Mouse (Mus musculus): Measurements from ENCODE around the gene Cd27. TPM values are rescaled to one million over a fixed set of nuclear protein-coding genes. Genes with fewer than 3 reads are reported as not detected.
A peak's percentile ranks its signal among the peaks of the same experiment; 100 is the strongest.

Cd27 gene
- total RNA-seq, 1 experiment: 0.22 TPM

DNA sequence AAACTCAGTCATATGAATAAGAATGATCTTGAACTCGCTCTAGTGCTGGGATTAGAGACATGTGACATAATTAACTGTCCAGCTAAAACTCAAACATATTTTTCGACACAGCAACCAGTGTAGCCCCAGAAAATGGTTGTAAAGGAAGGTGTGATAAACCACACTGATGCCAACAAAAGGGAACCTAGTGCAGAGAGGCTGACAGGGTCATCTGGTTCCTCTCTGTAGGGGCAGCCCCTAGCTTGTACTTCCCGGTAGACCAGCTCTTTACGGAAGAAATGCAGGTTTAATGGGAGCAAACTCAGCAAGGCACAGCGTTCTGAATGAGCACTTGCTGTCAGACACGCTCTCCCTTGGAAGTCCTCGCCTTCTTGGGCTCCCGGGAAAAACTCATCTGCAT is 42.9 kb upstream of the Cd27 start:
- in situ Hi-C loops (cut with MboI; ENCODE audit: low sequenced_read_pairs in 2 of 2, unreplicated experiment in 2 of 2): no loop called here
- Histone ChIP-seq H3K27ac (ENCODE audit: insufficient read depth, low read depth, low read length, poor library complexity, severe bottlenecking) (no peak overlapping the region), H3K4me3 (ENCODE audit: insufficient read depth in 1 of 2, low read depth in 1 of 2, low read length in 2 of 2, poor library complexity in 1 of 2, severe bottlenecking in 1 of 2) (no peak overlapping the region), H3K4me1 (ENCODE audit: control insufficient read depth in 2 of 2, insufficient read depth in 2 of 2, low read length in 2 of 2, poor library complexity in 1 of 2) (no peaks in the 10 kb centered on the region), H3K9me3 (ENCODE audit: control insufficient read depth, insufficient read depth, low read depth, low read length) (no peaks in the 10 kb centered on the region), H3K9ac (ENCODE audit: insufficient read depth, low read depth, low read length, poor library complexity, severe bottlenecking) (no peak overlapping the region), H3K36me3 (ENCODE audit: control insufficient read depth, insufficient read depth, low read length, poor library complexity, severe bottlenecking) (peaks cover 6% of the 10 kb centered on the region; the same call in 1 of the 2 replicates)
- no peak for DNase-seq (ENCODE audit: low read depth, low spot score)
- TF ChIP-seq CHD2 (IDR thresholded peaks at IDR 0.05; ENCODE audit: low read depth, low read length): no peak
- TF ChIP-seq MAFK (IDR thresholded peaks at IDR 0.05; ENCODE audit: insufficient read depth, low read depth, low read length): no peak
- TF ChIP-seq HCFC1 (IDR thresholded peaks at IDR 0.05; ENCODE audit: borderline replicate concordance, insufficient read depth, low read length): no peak
- no peak for TF ChIP-seq ZNF384 (IDR thresholded peaks at IDR 0.05; ENCODE audit: low read depth, low read length)
- TF ChIP-seq ZC3H11A (IDR thresholded peaks at IDR 0.05; ENCODE audit: borderline replicate concordance, low read depth, low read length): no peak

DNA sequence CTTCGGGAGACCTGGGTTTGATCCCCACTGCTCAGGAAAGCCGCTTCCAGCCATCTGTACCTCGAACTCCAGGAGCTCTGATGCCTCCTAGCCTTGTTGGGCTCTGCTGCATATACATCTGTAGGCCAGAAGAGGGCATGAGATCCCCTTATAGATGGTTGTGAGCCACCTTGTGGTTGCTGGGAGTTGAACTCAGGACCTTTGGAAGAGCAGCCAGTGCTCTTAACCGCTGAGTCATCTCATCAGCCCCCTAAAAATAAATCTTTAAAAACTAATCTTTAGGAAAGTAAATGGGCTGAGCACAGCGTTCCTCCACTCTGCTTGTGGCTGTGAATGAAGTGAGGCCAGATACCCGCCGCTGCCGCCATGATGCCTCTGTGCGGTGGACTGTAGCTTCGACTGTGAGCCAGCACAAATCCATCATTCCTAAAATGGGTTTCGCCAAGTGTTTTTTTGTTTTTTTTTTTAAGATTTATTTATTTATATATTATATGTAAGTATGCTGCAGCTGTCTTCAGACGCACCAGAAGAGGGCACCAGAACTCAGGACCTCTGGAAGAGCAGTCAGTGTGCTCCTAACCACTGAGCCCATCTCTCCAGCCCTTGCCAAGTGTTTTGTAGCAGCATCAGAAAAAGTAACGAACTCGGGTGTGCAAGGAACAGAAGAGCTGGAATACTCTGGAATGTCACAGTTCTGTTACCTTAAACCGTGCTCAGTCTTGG is 38.2 kb upstream of the Cd27 start:
- Histone ChIP-seq H3K9ac (ENCODE audit: insufficient read depth, low read depth, low read length, poor library complexity, severe bottlenecking) (no peak overlapping the region), H3K27ac (ENCODE audit: insufficient read depth, low read depth, low read length, poor library complexity, severe bottlenecking) (no peak overlapping the region), H3K4me3 (ENCODE audit: insufficient read depth in 1 of 2, low read depth in 1 of 2, low read length in 2 of 2, poor library complexity in 1 of 2, severe bottlenecking in 1 of 2) (no peak overlapping the region), H3K9me3 (ENCODE audit: control insufficient read depth, insufficient read depth, low read depth, low read length) (no peaks in the 10 kb centered on the region), H3K36me3 (ENCODE audit: control insufficient read depth, insufficient read depth, low read length, poor library complexity, severe bottlenecking) (no peaks in the 10 kb centered on the region), H3K4me1 (ENCODE audit: control insufficient read depth in 2 of 2, insufficient read depth in 2 of 2, low read length in 2 of 2, poor library complexity in 1 of 2) (peaks cover 0 to 4% of the 10 kb centered on the region in 2 experiments; a peak in 1 of 4 replicates)
- in situ Hi-C loops (cut with MboI; ENCODE audit: low sequenced_read_pairs in 2 of 2, unreplicated experiment in 2 of 2): no loop called here
- TF ChIP-seq ZNF384 (IDR thresholded peaks at IDR 0.05; ENCODE audit: low read depth, low read length): no peak
- peak; percentile 63 for TF ChIP-seq MAFK (IDR thresholded peaks at IDR 0.05; ENCODE audit: insufficient read depth, low read depth, low read length)
- peak; percentile 67 for TF ChIP-seq ZC3H11A (IDR thresholded peaks at IDR 0.05; ENCODE audit: borderline replicate concordance, low read depth, low read length)
- TF ChIP-seq CHD2 (IDR thresholded peaks at IDR 0.05; ENCODE audit: low read depth, low read length): no peak
- TF ChIP-seq HCFC1 (IDR thresholded peaks at IDR 0.05; ENCODE audit: borderline replicate concordance, insufficient read depth, low read length): no peak
- DNase-seq (ENCODE audit: low read depth, low spot score): no peak

DNA sequence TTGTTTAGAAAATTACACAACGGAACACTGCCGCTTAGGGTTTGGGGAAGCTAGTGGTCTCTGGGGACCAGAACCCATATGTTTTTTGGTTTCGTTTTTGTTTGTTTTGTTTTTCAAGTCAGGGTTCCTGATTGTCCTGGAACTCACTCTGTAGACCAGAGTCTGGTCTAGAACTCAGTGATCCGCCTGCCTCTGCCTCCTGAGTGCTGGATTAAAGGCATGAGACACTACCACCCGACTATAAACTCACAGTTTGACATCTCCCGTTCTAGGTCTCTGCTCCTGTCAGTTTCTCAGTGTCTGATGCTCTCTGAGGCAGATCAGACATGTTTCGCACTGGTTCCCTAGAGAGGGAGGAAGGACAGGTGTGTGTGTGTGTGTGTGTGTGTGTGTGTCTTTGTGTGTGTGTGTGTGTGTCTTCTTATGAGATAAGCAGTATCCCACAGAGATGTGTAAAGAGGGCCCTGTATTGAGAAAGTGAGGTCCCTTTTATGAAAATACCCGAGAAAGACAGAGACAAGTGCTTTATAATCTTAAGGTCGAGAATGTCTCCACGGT is 35.5 kb upstream of the Cd27 start:
- peaks cover 0 to 4% of the 10 kb centered on the region in 2 experiments; a peak in 1 of 4 replicates for H3K4me1 ChIP-seq (ENCODE audit: control insufficient read depth in 2 of 2, insufficient read depth in 2 of 2, low read length in 2 of 2, poor library complexity in 1 of 2)
- H3K27ac ChIP-seq (ENCODE audit: insufficient read depth, low read depth, low read length, poor library complexity, severe bottlenecking): no peak overlapping the region
- H3K36me3 ChIP-seq (ENCODE audit: control insufficient read depth, insufficient read depth, low read length, poor library complexity, severe bottlenecking): no peaks in the 10 kb centered on the region
- in situ Hi-C loops (cut with MboI; ENCODE audit: low sequenced_read_pairs in 2 of 2, unreplicated experiment in 2 of 2): no loop called here
- H3K9me3 ChIP-seq (ENCODE audit: control insufficient read depth, insufficient read depth, low read depth, low read length): no peaks in the 10 kb centered on the region
- H3K9ac ChIP-seq (ENCODE audit: insufficient read depth, low read depth, low read length, poor library complexity, severe bottlenecking): no peak overlapping the region
- DNase-seq (ENCODE audit: low read depth, low spot score): no peak
- TF ChIP-seq ZNF384 (IDR thresholded peaks at IDR 0.05; ENCODE audit: low read depth, low read length) (no peak), HCFC1 (IDR thresholded peaks at IDR 0.05; ENCODE audit: borderline replicate concordance, insufficient read depth, low read length) (no peak), CHD2 (IDR thresholded peaks at IDR 0.05; ENCODE audit: low read depth, low read length) (no peak), ZC3H11A (IDR thresholded peaks at IDR 0.05; ENCODE audit: borderline replicate concordance, low read depth, low read length) (no peak), MAFK (IDR thresholded peaks at IDR 0.05; ENCODE audit: insufficient read depth, low read depth, low read length) (no peak)
- H3K4me3 ChIP-seq (ENCODE audit: insufficient read depth in 1 of 2, low read depth in 1 of 2, low read length in 2 of 2, poor library complexity in 1 of 2, severe bottlenecking in 1 of 2): no peak overlapping the region

GRCm38 (mm10) chr6:125271455-125272227 is 34.8 kb upstream of the Cd27 start:
- DNase-seq (ENCODE audit: low read depth, low spot score): peak; percentile 95
- Histone ChIP-seq H3K9ac (ENCODE audit: insufficient read depth, low read depth, low read length, poor library complexity, severe bottlenecking) (peak overlapping the region; percentile 56; the same call in 1 of the 2 replicates), H3K4me3 (ENCODE audit: insufficient read depth in 1 of 2, low read depth in 1 of 2, low read length in 2 of 2, poor library complexity in 1 of 2, severe bottlenecking in 1 of 2) (no peak overlapping the region), H3K36me3 (ENCODE audit: control insufficient read depth, insufficient read depth, low read length, poor library complexity, severe bottlenecking) (no peaks in the 10 kb centered on the region), H3K9me3 (ENCODE audit: control insufficient read depth, insufficient read depth, low read depth, low read length) (no peaks in the 10 kb centered on the region), H3K27ac (ENCODE audit: insufficient read depth, low read depth, low read length, poor library complexity, severe bottlenecking) (no peak overlapping the region), H3K4me1 (ENCODE audit: control insufficient read depth in 2 of 2, insufficient read depth in 2 of 2, low read length in 2 of 2, poor library complexity in 1 of 2) (peaks cover 0 to 4% of the 10 kb centered on the region in 2 experiments; a peak in 1 of 4 replicates)
- in situ Hi-C loops (cut with MboI; ENCODE audit: low sequenced_read_pairs in 2 of 2, unreplicated experiment in 2 of 2): no loop called here
- TF ChIP-seq MAFK (IDR thresholded peaks at IDR 0.05; ENCODE audit: insufficient read depth, low read depth, low read length): no peak
- TF ChIP-seq ZNF384 (IDR thresholded peaks at IDR 0.05; ENCODE audit: low read depth, low read length): no peak
- no peak for TF ChIP-seq CHD2 (IDR thresholded peaks at IDR 0.05; ENCODE audit: low read depth, low read length)
- TF ChIP-seq HCFC1 (IDR thresholded peaks at IDR 0.05; ENCODE audit: borderline replicate concordance, insufficient read depth, low read length): no peak
- peak; percentile 89 for TF ChIP-seq ZC3H11A (IDR thresholded peaks at IDR 0.05; ENCODE audit: borderline replicate concordance, low read depth, low read length)
